Mouse (Mus musculus): ENCODE measurements around the gene Tbc1d10c. TPM values are rescaled to one million over a fixed set of nuclear protein-coding genes. Genes with fewer than 3 reads are reported as not detected.

Tbc1d10c gene
- polyA plus RNA-seq, 1 experiment: 21.9 TPM

- Histone ChIP-seq H3K27ac (ENCODE audit: insufficient read depth, low read depth, low read length) (peak overlapping the region; percentile 86), H3K4me3 (ENCODE audit: low read depth, low read length) (peak overlapping the region; percentile 94), H3K4me1 (ENCODE audit: control insufficient read depth, insufficient read depth, insufficient read length, low read length) (peaks cover 12% of the 10 kb centered on the region), H3K27me3 (ENCODE audit: control insufficient read depth, insufficient read depth, low read length) (no peaks in the 10 kb centered on the region), H3K36me3 (ENCODE audit: control insufficient read depth, insufficient read depth, low read length) (peaks cover 40% of the 10 kb centered on the region)
- TF ChIP-seq CTCF (IDR thresholded peaks at IDR 0.05; ENCODE audit: extremely low read depth, insufficient read length, insufficient replicate concordance, low read depth, low read length) (no peak), POLR2A (IDR thresholded peaks at IDR 0.05; ENCODE audit: low read depth, low read length) (no peak)
- WGBS: under 1% methylated on average over 8 of the region's 8 CpGs
These were observed 42.3 kb downstream of the Tbc1d10c start for GRCm38 (mm10) chr19:4148819-4149218.

- peak within 1 kb of the TSS; percentile 94 for H3K4me3 ChIP-seq (ENCODE audit: low read depth, low read length)
- no peak for TF ChIP-seq CTCF (IDR thresholded peaks at IDR 0.05; ENCODE audit: extremely low read depth, insufficient read length, insufficient replicate concordance, low read depth, low read length)
- peak; percentile 98 for TF ChIP-seq POLR2A (IDR thresholded peaks at IDR 0.05; ENCODE audit: low read depth, low read length)
- H3K27me3 ChIP-seq (ENCODE audit: control insufficient read depth, insufficient read depth, low read length): no peaks in the 10 kb centered on the region
- peaks cover 12% of the 10 kb centered on the region for H3K4me1 ChIP-seq (ENCODE audit: control insufficient read depth, insufficient read depth, insufficient read length, low read length)
- H3K36me3 ChIP-seq (ENCODE audit: control insufficient read depth, insufficient read depth, low read length): peaks cover 36% of the 10 kb centered on the region
- H3K27ac ChIP-seq (ENCODE audit: insufficient read depth, low read depth, low read length): peak within 1 kb of the TSS; percentile 86
- WGBS: under 1% methylated on average over 33 of the region's 33 CpGs
These were observed 42.6 kb downstream of the Tbc1d10c start, which contains the start of gene Coro1b for GRCm38 (mm10) chr19:4148491-4148806. Coro1b (plus strand) TSS chr19:4148619.

- peak overlapping the region; percentile 94 for H3K4me3 ChIP-seq (ENCODE audit: low read depth, low read length)
- H3K27me3 ChIP-seq (ENCODE audit: control insufficient read depth, insufficient read depth, low read length): no peaks in the 10 kb centered on the region
- WGBS: 40% methylated on average over 9 of the region's 9 CpGs
- no peak overlapping the region for H3K27ac ChIP-seq (ENCODE audit: insufficient read depth, low read depth, low read length)
- TF ChIP-seq POLR2A (IDR thresholded peaks at IDR 0.05; ENCODE audit: low read depth, low read length) (no peak), CTCF (IDR thresholded peaks at IDR 0.05; ENCODE audit: extremely low read depth, insufficient read length, insufficient replicate concordance, low read depth, low read length) (no peak)
- peaks cover 12% of the 10 kb centered on the region for H3K4me1 ChIP-seq (ENCODE audit: control insufficient read depth, insufficient read depth, insufficient read length, low read length)
- H3K36me3 ChIP-seq (ENCODE audit: control insufficient read depth, insufficient read depth, low read length): peaks cover 31% of the 10 kb centered on the region
These were observed 43.1 kb downstream of the Tbc1d10c start for GRCm38 (mm10) chr19:4147782-4148490.

- Histone ChIP-seq H3K4me3 (ENCODE audit: low read depth, low read length) (no peak overlapping the region), H3K27ac (ENCODE audit: insufficient read depth, low read depth, low read length) (peak overlapping the region; percentile 2; the same call in 1 of the 2 replicates), H3K36me3 (ENCODE audit: control insufficient read depth, insufficient read depth, low read length) (peaks cover 22% of the 10 kb centered on the region), H3K4me1 (ENCODE audit: control insufficient read depth, insufficient read depth, insufficient read length, low read length) (peaks cover 12% of the 10 kb centered on the region), H3K27me3 (ENCODE audit: control insufficient read depth, insufficient read depth, low read length) (no peaks in the 10 kb centered on the region)
- TF ChIP-seq POLR2A (IDR thresholded peaks at IDR 0.05; ENCODE audit: low read depth, low read length) (no peak), CTCF (IDR thresholded peaks at IDR 0.05; ENCODE audit: extremely low read depth, insufficient read length, insufficient replicate concordance, low read depth, low read length) (no peak)
- WGBS: 77% methylated on average over 3 of the region's 3 CpGs
These were observed 44.1 kb downstream of the Tbc1d10c start for GRCm38 (mm10) chr19:4147022-4147405.

GRCm38 (mm10) chr19:4146366-4147021, 44.6 kb downstream of the Tbc1d10c start:
- peaks cover 12% of the 10 kb centered on the region for H3K4me1 ChIP-seq (ENCODE audit: control insufficient read depth, insufficient read depth, insufficient read length, low read length)
- no peak for TF ChIP-seq CTCF (IDR thresholded peaks at IDR 0.05; ENCODE audit: extremely low read depth, insufficient read length, insufficient replicate concordance, low read depth, low read length)
- no peak for TF ChIP-seq POLR2A (IDR thresholded peaks at IDR 0.05; ENCODE audit: low read depth, low read length)
- peak overlapping the region; percentile 2; the same call in 1 of the 2 replicates for H3K27ac ChIP-seq (ENCODE audit: insufficient read depth, low read depth, low read length)
- H3K27me3 ChIP-seq (ENCODE audit: control insufficient read depth, insufficient read depth, low read length): no peaks in the 10 kb centered on the region
- H3K36me3 ChIP-seq (ENCODE audit: control insufficient read depth, insufficient read depth, low read length): peaks cover 18% of the 10 kb centered on the region
- no peak overlapping the region for H3K4me3 ChIP-seq (ENCODE audit: low read depth, low read length)
- WGBS: 86% methylated on average over 12 of the region's 12 CpGs

GRCm38 (mm10) chr19:4145936-4146335, 45.1 kb downstream of the Tbc1d10c start:
- peaks cover 12% of the 10 kb centered on the region for H3K4me1 ChIP-seq (ENCODE audit: control insufficient read depth, insufficient read depth, insufficient read length, low read length)
- no peak for TF ChIP-seq POLR2A (IDR thresholded peaks at IDR 0.05; ENCODE audit: low read depth, low read length)
- no peak for TF ChIP-seq CTCF (IDR thresholded peaks at IDR 0.05; ENCODE audit: extremely low read depth, insufficient read length, insufficient replicate concordance, low read depth, low read length)
- no peak overlapping the region for H3K27ac ChIP-seq (ENCODE audit: insufficient read depth, low read depth, low read length)
- H3K27me3 ChIP-seq (ENCODE audit: control insufficient read depth, insufficient read depth, low read length): no peaks in the 10 kb centered on the region
- H3K36me3 ChIP-seq (ENCODE audit: control insufficient read depth, insufficient read depth, low read length): peaks cover 12% of the 10 kb centered on the region
- 94% methylated on average over 5 of the region's 5 CpGs for WGBS
- no peak overlapping the region for H3K4me3 ChIP-seq (ENCODE audit: low read depth, low read length)
